8 mouse cellular contexts compared by ENCODE assay signal in the genomic region with DNA sequence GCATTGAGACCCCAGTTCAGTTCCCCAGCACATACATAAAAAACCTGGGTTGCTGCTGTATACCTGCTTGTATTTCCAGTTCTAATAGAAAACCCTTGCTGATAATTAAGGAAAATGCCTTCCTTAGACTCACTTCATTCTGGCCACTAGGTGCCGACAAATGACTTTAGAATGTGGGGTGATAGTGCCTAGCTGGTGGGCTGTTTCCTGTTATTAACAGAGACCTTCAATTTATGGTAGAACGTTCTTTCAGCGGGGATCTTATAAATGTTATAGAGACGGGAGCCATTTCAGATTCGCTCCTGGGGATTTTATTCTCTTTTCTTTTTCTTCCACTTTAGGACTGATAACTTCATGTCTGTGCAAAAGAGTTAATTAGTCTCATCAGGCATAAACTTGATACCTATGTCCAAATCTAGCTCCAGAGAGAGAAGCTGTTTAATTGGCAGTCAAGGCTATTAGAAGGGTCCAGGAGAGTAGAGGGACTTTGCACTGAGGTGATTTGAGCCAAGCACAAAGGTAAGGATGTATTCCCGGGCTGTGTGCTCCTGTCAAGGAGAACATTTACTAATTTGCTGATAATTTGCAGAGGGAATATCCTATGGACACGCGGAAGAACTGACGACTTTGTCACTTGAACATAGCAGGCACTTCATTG. TPM values are rescaled to one million over a fixed set of nuclear protein-coding genes. Genes with fewer than 3 reads are reported as not detected.
DNase-seq lines count a peak whose midpoint lies in the region; ATAC-seq lines count a peak whose summit lies in the region.

No protein-coding gene starts in this region.

- no peak overlapping the region for H3K27ac ChIP-seq in embryonic facial prominence, embryonic 13.5 days
- no peak overlapping the region for H3K27ac ChIP-seq in hindbrain, embryonic 15.5 days (replicated peaks)
- H3K27ac ChIP-seq in limb, embryonic 12.5 days = no peak overlapping the region
- no peak overlapping the region for H3K27ac ChIP-seq in neural tube, embryonic 13.5 days (replicated peaks)

- H3K4me1 ChIP-seq in embryonic facial prominence, embryonic 13.5 days = peaks cover 3% of the 10 kb centered on the region
- peaks cover 5% of the 10 kb centered on the region for H3K4me1 ChIP-seq in hindbrain, embryonic 15.5 days (replicated peaks)
- H3K4me1 ChIP-seq in limb, embryonic 12.5 days (replicated peaks) = peaks cover 5% of the 10 kb centered on the region; the same call in 1 of the 2 replicates
- H3K4me1 ChIP-seq in neural tube, embryonic 13.5 days (replicated peaks) = peaks cover 12% of the 10 kb centered on the region

- no peaks in the 10 kb centered on the region for H3K9me3 ChIP-seq in embryonic facial prominence, embryonic 13.5 days
- no peaks in the 10 kb centered on the region for H3K9me3 ChIP-seq in hindbrain, embryonic 15.5 days
- H3K9me3 ChIP-seq in limb, embryonic 12.5 days = no peaks in the 10 kb centered on the region
- no peaks in the 10 kb centered on the region for H3K9me3 ChIP-seq in neural tube, embryonic 13.5 days

- no peak overlapping the region for H3K4me3 ChIP-seq in embryonic facial prominence, embryonic 13.5 days
- H3K4me3 ChIP-seq in hindbrain, embryonic 15.5 days = no peak overlapping the region
- no peak overlapping the region for H3K4me3 ChIP-seq in limb, embryonic 12.5 days (replicated peaks)
- H3K4me3 ChIP-seq in neural tube, embryonic 13.5 days = no peak overlapping the region

- H3K36me3 ChIP-seq in embryonic facial prominence, embryonic 13.5 days = no peaks in the 10 kb centered on the region
- no peaks in the 10 kb centered on the region for H3K36me3 ChIP-seq in hindbrain, embryonic 15.5 days
- no peaks in the 10 kb centered on the region for H3K36me3 ChIP-seq in limb, embryonic 12.5 days
- H3K36me3 ChIP-seq in neural tube, embryonic 13.5 days = no peaks in the 10 kb centered on the region

- DNase-seq in spleen, postnatal 36 days (ENCODE audit: low spot score in 2 of 2) = peak; percentile 14 to 29
- no peak for DNase-seq in spleen, adult 12 weeks (ENCODE audit: low spot score)
- DNase-seq in adrenal gland, postnatal 10 days = peak; percentile 55

- no peaks in the 10 kb centered on the region for H3K27me3 ChIP-seq in embryonic facial prominence, embryonic 13.5 days
- H3K27me3 ChIP-seq in hindbrain, embryonic 15.5 days = no peaks in the 10 kb centered on the region
- H3K27me3 ChIP-seq in limb, embryonic 12.5 days = no peaks in the 10 kb centered on the region
- no peaks in the 10 kb centered on the region for H3K27me3 ChIP-seq in neural tube, embryonic 13.5 days

- WGBS in embryonic facial prominence, embryonic 13.5 days = 35% methylated on average over 9 of the region's 9 CpGs
- 34% methylated on average over 9 of the region's 9 CpGs for WGBS in hindbrain, embryonic 15.5 days
- WGBS in limb, embryonic 12.5 days = 29% methylated on average over 9 of the region's 9 CpGs
- 44% methylated on average over 9 of the region's 9 CpGs for WGBS in neural tube, embryonic 13.5 days

- H3K9ac ChIP-seq in embryonic facial prominence, embryonic 13.5 days = no peak overlapping the region
- no peak overlapping the region for H3K9ac ChIP-seq in hindbrain, embryonic 15.5 days
- H3K9ac ChIP-seq in limb, embryonic 12.5 days (replicated peaks) = no peak overlapping the region
- no peak overlapping the region for H3K9ac ChIP-seq in neural tube, embryonic 13.5 days

- no peak for ATAC-seq in embryonic facial prominence, embryonic 13.5 days (ENCODE audit: insufficient number of reproducible peaks, insufficient read depth, low FRiP score, low TSS enrichment, low read depth)
- peak; percentile 81; the same call in 1 of the 2 replicates for ATAC-seq in hindbrain, embryonic 15.5 days (ENCODE audit: low FRiP score, low read depth)
- ATAC-seq in limb, embryonic 12.5 days (ENCODE audit: insufficient number of reproducible peaks, insufficient read depth, low FRiP score, low TSS enrichment, low read depth) = no peak
- ATAC-seq in neural tube, embryonic 13.5 days (ENCODE audit: low read depth) = peak; percentile 85; the same call in 1 of the 2 replicates
- no peak for ATAC-seq in erythroblast, adult 5-6 weeks (replicated peaks; ENCODE audit: low FRiP score, poor library complexity, severe bottlenecking)

- H3K4me2 ChIP-seq in embryonic facial prominence, embryonic 13.5 days = 0 out of 2 replicates have a peak overlapping the region, but pooled peaks have one; percentile 12
- peak overlapping the region; percentile 36 for H3K4me2 ChIP-seq in hindbrain, embryonic 15.5 days
- H3K4me2 ChIP-seq in limb, embryonic 12.5 days = peak overlapping the region; percentile 28; the same call in 1 of the 2 replicates
- H3K4me2 ChIP-seq in neural tube, embryonic 13.5 days = peak overlapping the region; percentile 13; the same call in 1 of the 2 replicates

RNA-seq across cellular contexts. Expression of gene Mmadhc, which starts 10.2 kb away (rescaled TPM):
- total RNA-seq in adrenal gland, postnatal 10 days (2021) = 100 to 1,000 TPM; 121 to 128 TPM
- 163 and 164 TPM in 2 replicates for polyA plus RNA-seq in embryonic facial prominence, embryonic 13.5 days (2015; fragmentation: Nextera tagmentation; extraction: Ambion mirVana)
- polyA plus RNA-seq in hindbrain, embryonic 15.5 days (2015; fragmentation: Nextera tagmentation; extraction: Ambion mirVana) = 128 and 139 TPM in 2 replicates
- polyA plus RNA-seq in limb, embryonic 12.5 days (2016; fragmentation: Nextera tagmentation; extraction: Ambion mirVana) = 167 and 172 TPM in 2 replicates
- 143 and 157 TPM in 2 replicates for polyA plus RNA-seq in neural tube, embryonic 13.5 days (2015; fragmentation: Nextera tagmentation; extraction: Ambion mirVana)
- 50.0 and 59.4 TPM in 2 replicates for total RNA-seq in erythroblast, adult 5-6 weeks (2015; ENCODE audit: low replicate concordance)
- 35.4 and 44.4 TPM in 2 replicates for total RNA-seq in erythroblast, adult 5-6 weeks (2017; ENCODE audit: low replicate concordance)

Comparison
In these comparisons a context has a peak if more than half of its experiments do, and no peak if none do; other contexts are left out.
1. ATAC-seq: peak in hindbrain, embryonic 15.5 days (single experiment) and neural tube, embryonic 13.5 days (single experiment); none in embryonic facial prominence, embryonic 13.5 days (single experiment), limb, embryonic 12.5 days (single experiment) and erythroblast, adult 5-6 weeks (single experiment).
2. Peak in every context shown above with its lines, with median percentiles within 50 percentile points of each other: H3K4me2 ChIP-seq.